Mouse (Mus musculus) bone marrow macrophage, adult 2 months (primary cell): Measurements from ENCODE around the gene Gria3.

ENCODE experiments used
- CTCF ChIP-seq: IDR thresholded peaks from 2 replicates; pipeline ENCODE4 v1.5.1; 2012; ENCODE audit warnings: low read depth, mild to moderate bottlenecking, low read length, moderate library complexity
- POLR2A ChIP-seq: IDR thresholded peaks from 2 replicates; pipeline ENCODE4 v1.6.1; 2012; ENCODE audit warnings: mild to moderate bottlenecking, low read depth, low read length, borderline replicate concordance

GRCm38 (mm10) chrX:41496528-41496927, 95.9 kb downstream of the Gria3 start:
- TF ChIP-seq CTCF (no peak), POLR2A (no peak)
